Comparison of ENCODE assay signal across 15 mouse cellular contexts in genomic region chr4:133570066-133570466, GRCm38 (mm10). TPM values are rescaled to one million over a fixed set of nuclear protein-coding genes. Genes with fewer than 3 reads are reported as not detected.
A peak's percentile ranks its signal among the peaks of the same experiment; 100 is the strongest.
DNase-seq lines count a peak whose midpoint lies in the region; ATAC-seq and TF ChIP-seq lines count a peak whose summit lies in the region.
"Had no signal": no experiment of that assay in that cellular context is flagged by ENCODE, and none has a peak within 500 bp of the region (broad histone marks: within the 10 kb centered on the region; RNA-seq: fewer than 3 reads in every experiment).

No protein-coding gene starts in this region.

- WGBS in kidney, embryonic 15.5 days = 43% methylated on average over 10 of the region's 10 CpGs
- 10% methylated on average over 10 of the region's 10 CpGs for WGBS in small intestine, adult 2 months
- 62% methylated on average over 10 of the region's 10 CpGs for WGBS in hindbrain, embryonic 16.5 days

- peak; percentile 82 for DNase-seq in heart, adult 11 months
- no peak for DNase-seq in heart, postnatal 25 days (ENCODE audit: low spot score)
- DNase-seq in adrenal gland, adult 8-10 months = peak; percentile 75
- no peak for DNase-seq in layer of hippocampus, adult 2 months (ENCODE audit: low spot score in 2 of 2)
- no peak for DNase-seq in cerebellum, postnatal 14 days
- DNase-seq: cerebellum, postnatal 25 days; gastrocnemius, adult 2 months; heart, postnatal 36 days; right cerebral cortex, postnatal 4 days had no signal

- peak overlapping the region; percentile 37; the same call in 1 of the 2 replicates for H3K27ac ChIP-seq in kidney, embryonic 15.5 days
- H3K27ac ChIP-seq in small intestine, adult 2 months (ENCODE audit: insufficient read depth, low read depth, low read length) = peak overlapping the region; percentile 63
- no peak overlapping the region for H3K27ac ChIP-seq in hindbrain, embryonic 16.5 days (ENCODE audit: low read depth, low read length)
- H3K27ac ChIP-seq in layer of hippocampus, adult 2 months = no peak overlapping the region
- H3K27ac ChIP-seq: gastrocnemius, adult 2 months; macrophage had no signal

- 0 out of 2 replicates have a peak overlapping the region, but pooled peaks have one; percentile 31 for H3K9ac ChIP-seq in kidney, embryonic 15.5 days
- H3K9ac ChIP-seq in hindbrain, embryonic 16.5 days (ENCODE audit: low read depth, low read length) = no peak overlapping the region

- peak overlapping the region; percentile 6; the same call in 1 of the 2 replicates for H3K4me3 ChIP-seq in kidney, embryonic 15.5 days (replicated peaks)
- H3K4me3 ChIP-seq in small intestine, adult 2 months (ENCODE audit: low read depth, low read length) = peak overlapping the region; percentile 38
- H3K4me3 ChIP-seq in hindbrain, embryonic 16.5 days (ENCODE audit: low read length) = no peak overlapping the region
- no peak overlapping the region for H3K4me3 ChIP-seq in layer of hippocampus, adult 2 months
- H3K4me3 ChIP-seq: gastrocnemius, adult 2 months had no signal

- H3K27me3 ChIP-seq in kidney, embryonic 15.5 days = no peaks in the 10 kb centered on the region
- no peaks in the 10 kb centered on the region for H3K27me3 ChIP-seq in small intestine, adult 2 months (ENCODE audit: control insufficient read depth, insufficient read depth, low read length)
- H3K27me3 ChIP-seq in hindbrain, embryonic 16.5 days (replicated peaks; ENCODE audit: control insufficient read depth, insufficient read depth, low read length) = no peaks in the 10 kb centered on the region

- H3K36me3 ChIP-seq in kidney, embryonic 15.5 days = no peaks in the 10 kb centered on the region
- no peaks in the 10 kb centered on the region for H3K36me3 ChIP-seq in small intestine, adult 2 months (ENCODE audit: control insufficient read depth, insufficient read depth, low read length)
- no peaks in the 10 kb centered on the region for H3K36me3 ChIP-seq in hindbrain, embryonic 16.5 days (ENCODE audit: control insufficient read depth, insufficient read depth, low read length)

- no peak for ATAC-seq in kidney, embryonic 15.5 days (replicated peaks; ENCODE audit: low FRiP score)
- ATAC-seq in hindbrain, embryonic 16.5 days = no peak

- peaks cover 12% of the 10 kb centered on the region for H3K4me1 ChIP-seq in kidney, embryonic 15.5 days
- H3K4me1 ChIP-seq in small intestine, adult 2 months (ENCODE audit: control insufficient read depth, insufficient read depth, insufficient read length, low read length) = peaks cover 7% of the 10 kb centered on the region
- H3K4me1 ChIP-seq in hindbrain, embryonic 16.5 days (ENCODE audit: control insufficient read depth, insufficient read depth, low read depth, low read length) = no peaks in the 10 kb centered on the region; the same call in 1 of the 2 replicates

- no peaks in the 10 kb centered on the region for H3K9me3 ChIP-seq in kidney, embryonic 15.5 days (replicated peaks)
- H3K9me3 ChIP-seq in hindbrain, embryonic 16.5 days (ENCODE audit: control insufficient read depth, low read length) = no peaks in the 10 kb centered on the region

- TF ChIP-seq CTCF in small intestine, adult 2 months (IDR thresholded peaks at IDR 0.05; ENCODE audit: extremely low read depth, insufficient read length, insufficient replicate concordance, low read depth, low read length) = no peak
- TF ChIP-seq CTCF in layer of hippocampus, adult 2 months (conservative IDR thresholded peaks at IDR 0.05) = no peak

- peak overlapping the region; percentile 46 for H3K4me2 ChIP-seq in kidney, embryonic 15.5 days
- no peak overlapping the region for H3K4me2 ChIP-seq in hindbrain, embryonic 16.5 days (ENCODE audit: low read length)

- intact Hi-C loops in heart, postnatal 25 days (cut with DNase I) = no loop called here

- TF ChIP-seq POLR2A in small intestine, adult 2 months (IDR thresholded peaks at IDR 0.05; ENCODE audit: low read depth, low read length) = no peak

RNA-seq across cellular contexts. Expression of gene Gpatch3, which starts 4.5 kb away (rescaled TPM):
- 1 to 10 TPM; 4.7 to 5.3 TPM for total RNA-seq in heart, postnatal 25 days (2021)
- total RNA-seq in adrenal gland, adult 8-10 months (2022) = 10 to 100 TPM in 2 of 4 experiments, 1 to 10 TPM in 2; 6.1 to 15.6 (median 9.6) TPM
- polyA plus RNA-seq in kidney, embryonic 15.5 days (2015; fragmentation: Nextera tagmentation; extraction: Ambion mirVana) = 7.4 and 7.8 TPM in 2 replicates
- 4.1 and 7.3 TPM in 2 replicates for polyA plus RNA-seq in small intestine, adult 2 months (2012; rRNA removed)
- polyA plus RNA-seq in hindbrain, embryonic 16.5 days (2015; fragmentation: Nextera tagmentation; extraction: Ambion mirVana) = 5.9 and 7.6 TPM in 2 replicates
- total RNA-seq in layer of hippocampus, adult 2 months (2021) = 10 to 100 TPM in 1 of 2 experiments, 1 to 10 TPM in 1; 6.5 to 10.3 TPM

RNA-seq across cellular contexts. Expression of gene Gpn2, which starts 14.1 kb away (rescaled TPM):
- 1 to 10 TPM; 6.4 to 6.8 TPM for total RNA-seq in heart, postnatal 25 days (2021)
- 10 to 100 TPM; 17.0 to 19.4 (median 18.5) TPM for total RNA-seq in adrenal gland, adult 8-10 months (2022)
- polyA plus RNA-seq in kidney, embryonic 15.5 days (2015; fragmentation: Nextera tagmentation; extraction: Ambion mirVana) = 19.8 and 20.3 TPM in 2 replicates
- polyA plus RNA-seq in small intestine, adult 2 months (2012; rRNA removed) = 40.7 and 77.8 TPM in 2 replicates
- polyA plus RNA-seq in hindbrain, embryonic 16.5 days (2015; fragmentation: Nextera tagmentation; extraction: Ambion mirVana) = 16.6 and 16.9 TPM in 2 replicates
- total RNA-seq in layer of hippocampus, adult 2 months (2021) = 10 to 100 TPM; 10.7 to 11.6 TPM

RNA-seq across cellular contexts. Expression of gene Nr0b2, which starts 16.9 kb away (rescaled TPM):
- total RNA-seq in heart, postnatal 25 days (2021) = 10 to 100 TPM; 18.1 to 20.0 TPM
- total RNA-seq in adrenal gland, adult 8-10 months (2022) = 10 to 100 TPM; 39.6 to 62.0 (median 48.8) TPM
- 0.44 and 0.64 TPM in 2 replicates for polyA plus RNA-seq in kidney, embryonic 15.5 days (2015; fragmentation: Nextera tagmentation; extraction: Ambion mirVana)
- 1.8 and 23.0 TPM in 2 replicates for polyA plus RNA-seq in small intestine, adult 2 months (2012; rRNA removed)
- 0.36 TPM in 1 of 2 replicates, not detected in the other for polyA plus RNA-seq in hindbrain, embryonic 16.5 days (2015; fragmentation: Nextera tagmentation; extraction: Ambion mirVana)
- not detected for total RNA-seq in layer of hippocampus, adult 2 months (2021)
- total RNA-seq: gastrocnemius, adult 2 months; left cerebral cortex, adult 18-20 months had no signal
- polyA plus RNA-seq: C2C12, macrophage had no signal

RNA-seq across cellular contexts. Expression of gene Nudc, which starts 24.3 kb away (rescaled TPM):
- total RNA-seq in heart, postnatal 25 days (2021) = 10 to 100 TPM; 66.9 to 67.9 TPM
- total RNA-seq in adrenal gland, adult 8-10 months (2022) = 100 to 1,000 TPM; 135 to 175 (median 167) TPM
- 334 and 359 TPM in 2 replicates for polyA plus RNA-seq in kidney, embryonic 15.5 days (2015; fragmentation: Nextera tagmentation; extraction: Ambion mirVana)
- polyA plus RNA-seq in small intestine, adult 2 months (2012; rRNA removed) = 9.3 and 16.1 TPM in 2 replicates
- 246 and 265 TPM in 2 replicates for polyA plus RNA-seq in hindbrain, embryonic 16.5 days (2015; fragmentation: Nextera tagmentation; extraction: Ambion mirVana)
- total RNA-seq in layer of hippocampus, adult 2 months (2021) = 100 to 1,000 TPM; 123 to 128 TPM

RNA-seq across cellular contexts. Expression of gene Sfn, which starts 31.9 kb away (rescaled TPM):
- 1 to 10 TPM; 1.5 TPM for total RNA-seq in heart, postnatal 25 days (2021)
- total RNA-seq in adrenal gland, adult 8-10 months (2022) = 1 to 10 TPM; 2.0 to 3.0 (median 2.3) TPM
- 9.8 and 13.3 TPM in 2 replicates for polyA plus RNA-seq in kidney, embryonic 15.5 days (2015; fragmentation: Nextera tagmentation; extraction: Ambion mirVana)
- 175 and 423 TPM in 2 replicates for polyA plus RNA-seq in small intestine, adult 2 months (2012; rRNA removed)
- 2.1 and 2.2 TPM in 2 replicates for polyA plus RNA-seq in hindbrain, embryonic 16.5 days (2015; fragmentation: Nextera tagmentation; extraction: Ambion mirVana)
- total RNA-seq in layer of hippocampus, adult 2 months (2021) = 1 to 10 TPM; 1.6 to 1.8 TPM

Comparison
In these comparisons a context has a peak if more than half of its experiments do, and no peak if none do; other contexts are left out.
1. DNase-seq: peak in heart, adult 11 months (single experiment) and adrenal gland, adult 8-10 months (single experiment); none in heart, postnatal 25 days (single experiment), layer of hippocampus, adult 2 months (0 of 2) and cerebellum, postnatal 14 days (0 of 2).
2. H3K27ac ChIP-seq: peak in kidney, embryonic 15.5 days (single experiment) and small intestine, adult 2 months (single experiment); none in hindbrain, embryonic 16.5 days (single experiment) and layer of hippocampus, adult 2 months (single experiment).
3. H3K4me3 ChIP-seq: peak in kidney, embryonic 15.5 days (single experiment) and small intestine, adult 2 months (single experiment); none in hindbrain, embryonic 16.5 days (single experiment) and layer of hippocampus, adult 2 months (single experiment).
4. RNA of gene Nr0b2, which starts 16.9 kb away (total RNA-seq): 39.6 to 62.0 TPM in adrenal gland, adult 8-10 months and 18.1 to 20.0 TPM in heart, postnatal 25 days; not detected in layer of hippocampus, adult 2 months; every median in the first group is over 10 times any median in the second.